Mouse (Mus musculus) embryonic fibroblast, embryonic 13.5 days (primary cell): ENCODE data around the gene Rhot1. TPM values are rescaled to one million over a fixed set of nuclear protein-coding genes. Genes with fewer than 3 reads are reported as not detected.

Source experiments
- H3K27ac ChIP-seq: 2 replicates; pipeline ENCODE4 v1.5.1; 2012; ENCODE audit warnings: low read length, control low read depth, inconsistent platforms; ENCODE audit not compliant: insufficient read depth
- H3K4me1 ChIP-seq: 2 replicates; pipeline ENCODE4 v1.6.1; 2011; ENCODE audit warnings: low read length; ENCODE audit not compliant: control insufficient read depth, insufficient read depth
- H3K4me3 ChIP-seq: 2 replicates; pipeline ENCODE4 v1.5.1; 2011; ENCODE audit warnings: mild to moderate bottlenecking, control low read depth, low read length; ENCODE audit not compliant: insufficient read depth
- CTCF ChIP-seq: IDR thresholded peaks from 2 replicates; pipeline ENCODE4 v1.5.1; 2011; ENCODE audit warnings: mild to moderate bottlenecking, control low read depth, low read length, moderate library complexity, borderline replicate concordance; ENCODE audit not compliant: insufficient read depth
- POLR2A ChIP-seq: IDR thresholded peaks from 2 replicates; pipeline ENCODE4 v1.6.1; 2011; ENCODE audit warnings: low read depth, mild to moderate bottlenecking, control low read depth, low read length, moderate library complexity
- polyA plus RNA-seq: library from polyadenylated mRNA; stranded (reverse); fragments of >200 nt; gene quantifications from 2 replicates; pipeline ENCODE4 v1.2.4, GENCODE M21; 2011; ENCODE audit warnings: low read depth; ENCODE audit not compliant: missing spikeins, insufficient read length

Rhot1 gene
- polyA plus RNA-seq = 53.8 and 65.6 TPM in 2 replicates

DNA sequence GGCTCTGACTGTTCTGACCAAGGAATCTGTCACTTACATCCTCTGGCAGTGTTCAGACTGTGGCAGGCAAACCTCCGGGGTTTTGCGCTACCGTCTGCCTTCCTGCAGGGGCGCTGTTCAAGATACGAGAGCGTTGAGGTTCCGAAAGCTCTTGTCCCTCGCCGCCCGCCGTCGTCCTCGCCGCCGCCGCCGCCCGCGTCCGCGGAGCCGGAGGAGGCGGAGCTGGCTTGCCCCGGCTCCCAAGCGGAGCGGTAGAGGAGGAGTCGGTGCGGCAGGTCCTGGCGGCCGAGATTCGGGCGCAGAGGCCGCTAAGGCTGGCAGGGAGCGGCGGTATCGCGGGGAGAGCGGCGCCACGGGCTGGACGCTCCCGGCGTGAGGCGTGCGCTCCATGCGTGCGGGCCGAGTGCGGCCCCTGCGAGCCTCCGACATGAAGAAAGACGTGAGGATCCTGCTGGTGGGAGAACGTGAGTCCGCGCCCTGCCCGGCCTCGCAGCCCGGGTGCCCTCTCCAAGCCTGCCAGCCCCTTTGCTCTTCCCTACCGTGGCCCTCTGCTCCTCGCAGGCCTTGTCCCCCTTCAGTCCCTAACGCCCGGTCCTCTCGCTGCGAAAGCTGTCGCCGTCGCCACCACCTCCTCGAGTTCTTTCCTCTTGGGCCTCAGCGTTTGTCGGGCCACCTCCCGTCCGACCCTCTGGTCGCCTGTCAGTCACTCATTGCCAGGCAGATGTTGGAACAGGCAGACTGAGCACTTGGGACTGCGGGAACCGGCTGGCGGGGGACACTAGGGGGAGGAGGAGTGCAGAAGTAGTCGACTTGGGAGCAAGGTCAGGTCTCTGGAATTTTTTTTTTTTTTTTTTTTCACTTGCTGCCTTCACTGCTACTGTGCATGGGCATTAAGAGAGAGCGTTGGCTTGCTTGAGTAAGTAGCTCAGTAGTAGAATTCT is at the start of gene Rhot1:
TSS of gene Rhot1 (plus strand) at position 160 of the 941 bp plus-strand sequence.
- TF ChIP-seq CTCF (peak; percentile 87), POLR2A (peak; percentile 85)
- no peaks in the 10 kb centered on the region for H3K4me1 ChIP-seq
- peak within 1 kb of the TSS; percentile 91 for H3K4me3 ChIP-seq
- H3K27ac ChIP-seq = peak within 1 kb of the TSS; percentile 63

DNA sequence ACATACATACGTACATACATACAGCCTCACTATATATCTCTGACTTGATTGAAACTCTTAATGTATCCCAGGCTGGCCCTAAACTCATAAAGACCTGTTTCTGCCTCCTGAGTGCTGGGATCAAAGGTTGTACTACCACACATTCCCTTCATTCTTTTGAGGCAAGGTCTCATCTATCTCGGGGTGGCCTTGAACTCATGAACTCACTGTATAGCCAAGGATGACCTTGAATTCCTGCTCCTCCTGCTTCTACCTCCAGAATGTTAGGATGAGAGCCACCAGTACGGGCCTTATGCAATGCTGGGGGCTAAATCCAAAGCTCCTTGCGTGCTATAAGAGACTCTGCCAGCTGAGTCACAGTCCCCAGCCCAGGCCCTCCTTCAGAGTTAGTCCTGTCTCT is 47.8 kb upstream of the Rhot1 start:
- no peak overlapping the region for H3K27ac ChIP-seq
- H3K4me3 ChIP-seq = no peak overlapping the region
- H3K4me1 ChIP-seq = no peaks in the 10 kb centered on the region
- TF ChIP-seq CTCF (no peak), POLR2A (no peak)

DNA sequence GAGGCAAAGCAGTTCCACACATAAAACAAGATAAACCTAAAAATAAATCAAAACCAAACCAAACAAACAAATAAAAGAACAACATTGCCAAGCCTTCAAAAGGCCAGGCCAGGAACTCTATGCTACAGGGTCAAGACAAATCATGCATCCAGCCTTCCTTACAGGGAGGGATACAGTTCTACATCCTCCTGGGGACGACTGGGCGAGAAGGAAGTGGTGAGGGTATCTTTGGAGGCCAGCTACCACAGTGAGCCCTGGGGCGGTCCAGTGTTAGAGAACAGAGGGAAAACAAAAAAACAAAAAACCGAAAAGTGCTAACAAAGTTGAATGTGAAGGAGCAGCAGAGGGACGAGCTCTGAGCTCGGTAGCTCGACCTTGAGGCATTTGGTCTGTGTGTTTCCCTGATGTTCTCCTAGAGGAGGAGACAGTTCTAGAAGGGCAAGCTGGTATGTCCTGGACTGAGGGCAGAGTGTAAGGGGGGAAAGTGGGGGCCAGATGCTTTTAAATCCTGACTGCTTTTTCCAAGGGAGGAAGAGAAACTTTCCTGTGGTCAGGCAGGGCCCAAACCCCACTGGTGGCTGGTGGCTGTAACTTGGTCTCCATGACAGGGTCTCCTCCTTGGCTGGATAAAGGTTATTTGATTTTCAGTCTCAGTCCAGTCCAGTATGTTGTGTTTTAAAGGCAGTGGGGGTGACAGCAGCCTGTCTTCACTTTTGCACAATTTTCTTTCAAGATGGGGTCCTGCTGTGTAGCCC is 45.3 kb upstream of the Rhot1 start:
- no peak overlapping the region for H3K4me3 ChIP-seq
- TF ChIP-seq POLR2A = no peak
- no peak for TF ChIP-seq CTCF
- H3K27ac ChIP-seq = no peak overlapping the region
- H3K4me1 ChIP-seq = no peaks in the 10 kb centered on the region

DNA sequence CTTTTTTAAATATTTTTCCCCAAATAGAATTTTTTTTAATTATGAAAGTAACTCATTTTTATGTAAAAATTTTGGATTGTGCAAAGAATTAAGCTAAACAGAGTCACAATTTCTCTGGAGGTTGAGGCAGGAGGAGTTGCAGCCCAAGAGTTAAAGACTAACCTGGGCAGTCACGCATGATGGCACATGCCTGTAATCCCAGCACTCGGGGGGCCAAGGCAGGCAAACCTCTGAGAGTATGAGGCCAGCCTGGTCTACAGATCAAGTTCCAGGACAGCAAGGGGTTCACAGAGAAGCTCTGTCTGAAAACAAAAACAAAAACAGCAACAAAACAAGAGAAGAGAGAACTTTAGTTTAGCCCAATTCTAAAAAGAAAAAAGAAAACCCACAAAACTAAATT is 44.6 kb upstream of the Rhot1 start:
- Histone ChIP-seq H3K4me1 (no peaks in the 10 kb centered on the region), H3K27ac (no peak overlapping the region), H3K4me3 (no peak overlapping the region)
- TF ChIP-seq POLR2A = no peak
- no peak for TF ChIP-seq CTCF

DNA sequence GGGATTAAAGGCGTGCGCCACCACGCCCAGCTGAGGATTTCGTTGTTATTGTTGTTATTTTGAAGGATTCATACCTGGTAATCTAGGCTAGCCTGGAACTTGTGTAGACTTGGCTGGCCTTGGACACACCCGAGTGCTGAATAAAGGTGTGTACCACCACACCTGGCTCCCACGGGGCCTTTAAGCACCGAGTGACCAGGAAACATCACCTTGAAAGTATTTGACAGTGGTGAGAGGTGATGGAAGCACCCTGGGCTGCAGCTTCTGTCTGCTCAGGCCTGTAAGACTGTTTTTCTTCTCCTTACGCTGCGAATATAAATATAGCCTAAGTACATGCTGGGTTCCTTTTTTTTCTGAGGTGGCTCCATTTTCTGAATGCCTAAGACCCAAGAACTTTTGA is 40.7 kb upstream of the Rhot1 start:
- Histone ChIP-seq H3K4me3 (no peak overlapping the region), H3K4me1 (no peaks in the 10 kb centered on the region), H3K27ac (no peak overlapping the region)
- TF ChIP-seq POLR2A (no peak), CTCF (no peak)

DNA sequence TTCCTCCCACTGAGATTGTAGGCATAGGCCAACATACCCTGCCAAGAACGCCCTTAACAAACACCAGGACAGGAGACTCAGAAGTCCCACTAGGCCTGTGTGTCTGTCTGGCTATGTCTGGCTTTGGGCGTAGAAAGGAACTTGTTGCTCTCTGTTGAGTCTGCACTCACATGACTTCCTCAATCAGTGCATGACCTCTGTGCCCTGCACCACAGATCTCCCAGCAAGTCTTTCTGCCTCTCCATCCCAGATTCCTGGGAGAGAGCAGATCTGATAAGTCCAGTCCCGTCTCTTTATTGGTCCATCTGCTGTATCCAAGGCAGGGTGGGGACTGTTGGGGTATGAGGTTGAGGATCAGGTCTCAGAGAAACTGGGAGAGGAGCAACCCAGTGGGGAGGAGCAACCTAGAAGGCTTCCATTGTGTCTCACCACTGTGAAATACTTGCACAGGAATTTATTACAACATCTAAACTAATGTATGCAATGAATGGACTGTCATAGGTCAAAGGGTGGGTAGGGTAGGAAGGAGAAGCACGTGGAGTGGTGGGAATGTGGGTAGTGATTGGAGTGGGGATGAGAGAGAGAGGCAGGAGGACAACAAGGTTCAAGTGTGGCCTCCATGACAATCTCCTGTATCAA is 40.1 kb upstream of the Rhot1 start:
- Histone ChIP-seq H3K4me1 (no peaks in the 10 kb centered on the region), H3K4me3 (no peak overlapping the region), H3K27ac (no peak overlapping the region)
- TF ChIP-seq CTCF (no peak), POLR2A (no peak)

DNA sequence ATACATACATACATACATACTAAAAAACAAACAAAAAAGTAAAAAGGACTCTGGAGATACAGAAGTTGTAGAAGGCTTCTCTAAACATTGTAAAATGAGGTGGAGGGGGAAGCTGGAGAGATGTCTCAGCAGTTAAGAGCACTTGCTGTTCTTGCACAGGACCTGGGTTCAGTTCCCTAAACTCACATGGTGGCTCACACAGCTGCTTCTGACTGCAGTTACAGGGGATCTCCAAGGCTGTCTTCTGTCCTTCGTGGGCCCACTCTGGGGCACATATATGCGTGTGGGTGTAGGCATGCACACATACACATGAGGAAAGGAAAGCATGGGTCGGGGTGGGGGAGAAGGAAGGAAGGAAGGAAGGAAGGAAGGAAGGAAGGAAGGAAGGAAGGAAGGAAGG is 39.2 kb upstream of the Rhot1 start:
- Histone ChIP-seq H3K4me3 (no peak overlapping the region), H3K4me1 (no peaks in the 10 kb centered on the region), H3K27ac (no peak overlapping the region)
- TF ChIP-seq CTCF = no peak
- TF ChIP-seq POLR2A = no peak

DNA sequence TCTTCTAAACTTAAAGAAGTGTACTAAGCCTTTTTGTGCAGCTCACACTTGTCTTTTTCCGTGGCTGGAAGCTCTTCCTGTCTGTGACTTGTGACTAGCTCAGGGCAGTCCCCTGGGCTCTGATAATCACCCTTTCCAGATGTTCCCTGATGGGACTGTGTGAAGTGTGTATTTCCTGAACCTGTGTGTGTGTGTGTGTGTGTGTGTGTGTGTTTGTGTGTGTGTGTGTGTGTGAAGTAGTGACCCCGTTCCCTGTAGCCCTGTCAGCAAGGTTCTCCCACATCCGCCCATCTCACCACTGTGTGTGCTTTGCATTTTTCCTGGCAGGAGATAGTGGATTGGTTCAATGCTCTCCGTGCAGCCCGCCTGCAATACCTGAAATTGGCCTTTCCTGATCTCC is 38.5 kb upstream of the Rhot1 start:
- no peak overlapping the region for H3K4me3 ChIP-seq
- no peak for TF ChIP-seq POLR2A
- no peak for TF ChIP-seq CTCF
- H3K27ac ChIP-seq = no peak overlapping the region
- H3K4me1 ChIP-seq = no peaks in the 10 kb centered on the region

DNA sequence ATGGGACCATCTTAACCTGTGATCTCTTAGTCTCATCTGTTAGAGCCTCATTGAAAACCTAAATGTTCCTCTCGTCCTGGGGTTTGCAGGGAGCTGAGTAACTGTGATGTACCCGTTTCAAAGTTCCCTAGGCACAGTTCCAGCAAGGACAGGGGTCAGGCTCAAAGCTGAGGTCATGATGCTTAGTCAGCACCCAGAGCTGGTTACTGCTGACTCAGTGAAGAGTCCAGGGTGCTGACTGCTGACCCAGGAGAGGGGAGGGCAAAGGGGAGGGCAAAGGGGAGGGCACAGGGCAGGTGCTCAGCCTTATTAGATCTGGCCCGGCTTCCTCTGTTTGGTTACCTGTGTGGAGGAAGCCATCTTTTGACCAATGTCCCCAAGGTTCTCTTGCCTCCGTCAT is 36.9 kb upstream of the Rhot1 start:
- Histone ChIP-seq H3K4me3 (no peak overlapping the region), H3K4me1 (no peaks in the 10 kb centered on the region), H3K27ac (no peak overlapping the region)
- TF ChIP-seq POLR2A = no peak
- TF ChIP-seq CTCF = no peak
